Mouse (Mus musculus): ENCODE data around the gene Cilp. TPM values are rescaled to one million over a fixed set of nuclear protein-coding genes. Genes with fewer than 3 reads are reported as not detected.
"Not testable (repeated sequence)": the region's sequence is repeated elsewhere in the genome, so short reads cannot be mapped to it uniquely, and the experiment has no call there.

Cilp gene
- 0.20 and 0.48 TPM in 2 replicates for polyA plus RNA-seq (2015; fragmentation: Nextera tagmentation; extraction: Ambion mirVana)

DNA sequence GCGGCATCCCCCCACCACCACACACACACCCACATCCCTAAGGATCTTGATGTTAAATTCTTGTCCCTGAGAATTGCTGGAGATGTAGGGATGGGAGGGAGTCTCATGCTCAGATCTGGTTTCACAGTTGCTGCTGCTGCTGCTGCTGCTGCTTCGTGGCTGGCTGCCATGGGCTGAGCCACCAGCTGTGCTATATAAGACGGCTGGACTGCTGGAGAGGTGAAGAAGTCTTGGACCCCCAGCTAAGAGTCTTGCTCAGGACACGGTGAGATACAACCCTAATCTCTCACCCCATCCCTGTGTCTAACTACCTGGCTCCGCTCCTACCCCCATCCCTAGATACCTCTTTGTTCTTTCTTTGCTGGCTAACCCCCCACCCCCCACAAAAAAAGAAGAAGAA, at the start of gene Cilp:
Gene Cilp, plus strand, starts transcription at position 222 of the 400 bp plus-strand sequence.
- no peak within 1 kb of the TSS for H3K27ac ChIP-seq (replicated peaks)
- no peaks in the 10 kb centered on the region for H3K9me3 ChIP-seq
- 44% methylated on average over 5 of the region's 5 CpGs for WGBS
- peaks cover 22% of the 10 kb centered on the region for H3K4me1 ChIP-seq (replicated peaks)
- no peaks in the 10 kb centered on the region for H3K36me3 ChIP-seq
- H3K4me2 ChIP-seq, result no peak within 1 kb of the TSS
- no peaks in the 10 kb centered on the region for H3K27me3 ChIP-seq
- ATAC-seq (ENCODE audit: low FRiP score, low read depth), result no peak
- no peak within 1 kb of the TSS for H3K4me3 ChIP-seq
- no peak within 1 kb of the TSS for H3K9ac ChIP-seq

DNA sequence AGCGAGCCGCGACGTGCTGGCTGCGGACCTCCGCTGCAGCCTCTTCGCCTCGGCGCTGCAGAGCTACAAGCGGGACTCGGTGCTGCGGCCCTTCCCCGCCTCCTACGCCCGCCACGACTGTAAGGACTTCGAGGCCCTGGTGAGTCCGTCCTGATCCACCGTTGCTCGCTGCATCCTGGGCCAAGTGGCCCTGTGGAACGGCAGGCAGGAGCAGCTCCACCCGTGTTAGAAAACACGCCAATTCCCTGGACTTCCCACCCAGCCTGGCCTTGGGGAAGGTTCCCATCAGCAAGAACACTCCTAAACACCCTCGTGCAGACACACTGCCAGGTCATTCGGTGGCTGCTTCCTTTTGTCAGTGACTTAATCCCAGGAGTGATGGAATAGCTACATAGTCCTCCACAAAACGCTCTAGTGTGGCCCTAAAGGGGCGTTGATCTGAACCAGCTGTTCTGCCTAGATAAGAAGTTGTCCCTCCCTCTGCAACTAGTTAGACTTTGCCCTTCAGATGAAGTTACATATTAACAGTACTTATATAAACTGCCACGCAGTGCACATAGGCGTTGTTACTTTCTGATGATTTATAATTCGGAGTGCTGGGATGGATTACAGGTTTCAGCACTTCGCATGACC, 49.4 kb upstream of the Cilp start:
- peak overlapping the region; percentile 91 for H3K27ac ChIP-seq (replicated peaks)
- H3K36me3 ChIP-seq, result no peaks in the 10 kb centered on the region
- H3K27me3 ChIP-seq, result no peaks in the 10 kb centered on the region
- no peaks in the 10 kb centered on the region for H3K9me3 ChIP-seq
- ATAC-seq (ENCODE audit: low FRiP score, low read depth), result no peak; the same call in 1 of the 2 replicates
- peak overlapping the region; percentile 72 for H3K4me2 ChIP-seq
- peaks cover 18% of the 10 kb centered on the region for H3K4me1 ChIP-seq (replicated peaks)
- 10% methylated on average over 31 of the region's 31 CpGs for WGBS
- peak overlapping the region; percentile 64 for H3K4me3 ChIP-seq
- peak overlapping the region; percentile 78 for H3K9ac ChIP-seq

DNA sequence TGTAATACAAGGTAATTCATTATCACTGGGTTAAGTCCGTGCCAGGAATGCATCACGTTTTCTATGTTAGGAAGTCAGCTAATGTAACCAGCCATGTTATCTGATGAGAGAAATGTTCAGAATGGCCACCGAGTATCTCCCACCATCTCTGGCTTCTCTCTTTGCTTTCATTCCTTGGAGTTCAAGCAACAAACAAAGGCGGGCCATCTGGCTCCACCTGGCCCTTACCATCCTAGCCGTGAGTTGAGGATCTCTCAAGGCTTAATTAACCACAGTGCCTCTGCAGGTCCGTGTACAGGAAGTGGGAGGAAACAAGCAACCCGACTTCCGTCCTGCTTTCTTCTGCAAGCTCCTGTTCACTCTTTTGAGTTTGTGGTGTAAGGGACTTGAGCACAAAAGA, 48.0 kb upstream of the Cilp start:
- Histone ChIP-seq H3K9me3 (no peaks in the 10 kb centered on the region), H3K4me2 (no peak overlapping the region), H3K4me1 (replicated peaks) (peaks cover 18% of the 10 kb centered on the region), H3K27ac (replicated peaks) (no peak overlapping the region), H3K4me3 (no peak overlapping the region), H3K9ac (no peak overlapping the region), H3K36me3 (no peaks in the 10 kb centered on the region), H3K27me3 (no peaks in the 10 kb centered on the region)
- no peak for ATAC-seq (ENCODE audit: low FRiP score, low read depth)
- WGBS, result 74% methylated on average over 8 of the region's 8 CpGs

DNA sequence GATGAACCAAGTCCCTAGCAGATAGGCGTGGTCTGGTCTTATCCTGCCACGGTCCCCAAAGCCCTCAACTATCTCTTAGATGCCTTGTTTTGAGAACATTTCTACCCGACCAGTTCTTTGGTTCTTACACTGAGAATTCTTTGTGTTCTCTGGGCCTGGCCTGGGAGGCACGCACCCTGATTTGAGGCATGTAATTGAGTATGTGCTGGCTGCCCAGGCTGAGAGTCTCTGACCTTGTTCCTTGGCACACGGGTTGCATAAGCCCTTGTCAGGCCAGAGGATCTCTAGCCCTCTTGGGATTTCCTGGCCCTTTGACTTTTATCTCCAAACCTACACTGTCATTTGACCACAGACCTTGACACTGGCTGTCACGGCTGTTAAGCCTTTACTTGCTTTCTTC, 47.3 kb upstream of the Cilp start:
- Histone ChIP-seq H3K4me1 (replicated peaks) (peaks cover 18% of the 10 kb centered on the region), H3K9me3 (no peaks in the 10 kb centered on the region), H3K27ac (replicated peaks) (no peak overlapping the region), H3K9ac (no peak overlapping the region), H3K4me3 (no peak overlapping the region), H3K36me3 (no peaks in the 10 kb centered on the region), H3K4me2 (no peak overlapping the region), H3K27me3 (no peaks in the 10 kb centered on the region)
- 78% methylated on average over 6 of the region's 6 CpGs for WGBS
- no peak for ATAC-seq (ENCODE audit: low FRiP score, low read depth)

DNA sequence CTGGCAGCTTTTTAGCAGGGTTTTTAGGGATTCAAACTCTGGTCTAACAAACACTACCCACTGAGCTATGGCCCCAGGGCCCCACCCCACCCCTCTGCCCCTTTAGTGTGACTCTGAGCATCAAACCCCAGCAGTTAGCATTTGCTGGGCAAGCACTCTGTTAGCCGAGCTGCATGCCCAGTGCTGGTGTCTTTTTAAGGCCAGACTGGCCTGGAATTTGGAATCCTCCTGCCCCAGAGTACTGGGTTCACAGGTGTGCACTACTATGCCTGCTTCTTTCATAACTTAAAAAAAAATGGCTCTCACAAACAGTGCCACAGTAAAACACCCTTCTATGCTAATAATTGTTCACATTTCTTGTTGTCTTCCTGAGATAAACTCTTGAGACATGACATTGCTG, 46.1 kb upstream of the Cilp start:
- H3K4me3 ChIP-seq, result no peak overlapping the region
- no peaks in the 10 kb centered on the region for H3K27me3 ChIP-seq
- ATAC-seq (ENCODE audit: low FRiP score, low read depth), result no peak
- no peak overlapping the region for H3K9ac ChIP-seq
- H3K36me3 ChIP-seq, result no peaks in the 10 kb centered on the region
- WGBS, result 63% methylated on average over 1 of the region's 1 CpGs
- no peaks in the 10 kb centered on the region for H3K9me3 ChIP-seq
- H3K27ac ChIP-seq (replicated peaks), result no peak overlapping the region
- H3K4me2 ChIP-seq, result no peak overlapping the region
- H3K4me1 ChIP-seq (replicated peaks), result peaks cover 18% of the 10 kb centered on the region

DNA sequence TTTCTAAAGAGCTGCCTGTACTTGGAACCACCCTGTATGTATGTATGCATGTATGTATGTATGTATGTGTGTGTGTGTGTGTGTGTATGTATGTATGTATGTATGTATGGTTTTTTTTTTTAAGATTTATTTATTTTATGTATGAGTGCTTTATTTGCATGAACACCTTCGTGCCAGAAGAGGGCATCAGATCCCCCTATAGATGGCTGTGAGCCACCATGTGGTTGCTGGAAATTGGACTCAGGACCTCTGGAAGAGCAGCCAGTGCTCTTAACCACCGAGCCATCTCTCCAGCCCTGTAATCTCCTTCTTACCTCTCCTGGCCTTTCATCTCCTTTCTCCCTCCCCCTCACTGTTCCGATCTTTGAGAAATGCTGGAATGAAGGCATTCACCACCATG, 44.6 kb upstream of the Cilp start:
- not testable (repeated sequence) for H3K9ac ChIP-seq; H3K9me3 ChIP-seq; H3K4me3 ChIP-seq; H3K36me3 ChIP-seq; H3K27ac ChIP-seq (replicated peaks); ATAC-seq (ENCODE audit: low FRiP score, low read depth); H3K27me3 ChIP-seq; H3K4me2 ChIP-seq
- H3K4me1 ChIP-seq (replicated peaks), result peaks cover 13% of the 10 kb centered on the region
- 47% methylated on average over 3 of the region's 3 CpGs for WGBS

DNA sequence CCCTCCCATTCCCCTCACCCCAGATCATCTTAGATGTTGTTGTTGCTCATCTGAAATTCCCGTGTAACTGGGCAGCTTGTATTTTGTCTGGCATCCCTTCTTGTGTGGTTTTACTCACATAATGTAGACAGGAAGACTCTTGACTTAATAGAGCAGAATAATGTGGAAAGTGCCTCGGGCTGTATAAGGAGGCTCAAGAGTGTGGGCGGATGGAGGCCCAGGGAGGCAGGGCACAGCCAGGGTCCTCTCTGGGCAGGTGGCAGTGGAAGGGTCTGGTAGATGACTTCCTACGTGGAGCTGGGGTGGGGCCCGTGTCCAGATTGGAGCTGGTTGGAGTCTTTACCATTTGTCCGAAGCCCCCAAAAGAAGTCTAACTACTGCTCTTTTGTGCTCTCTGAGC, 41.1 kb upstream of the Cilp start:
- 89% methylated on average over 6 of the region's 6 CpGs for WGBS
- Histone ChIP-seq H3K4me1 (replicated peaks) (no peaks in the 10 kb centered on the region), H3K9me3 (no peaks in the 10 kb centered on the region), H3K36me3 (0 out of 2 replicates have a peak, but pooled peaks cover 3% of the 10 kb centered on the region), H3K27me3 (no peaks in the 10 kb centered on the region), H3K4me2 (no peak overlapping the region), H3K27ac (replicated peaks) (no peak overlapping the region), H3K9ac (no peak overlapping the region), H3K4me3 (no peak overlapping the region)
- ATAC-seq (ENCODE audit: low FRiP score, low read depth), result no peak

DNA sequence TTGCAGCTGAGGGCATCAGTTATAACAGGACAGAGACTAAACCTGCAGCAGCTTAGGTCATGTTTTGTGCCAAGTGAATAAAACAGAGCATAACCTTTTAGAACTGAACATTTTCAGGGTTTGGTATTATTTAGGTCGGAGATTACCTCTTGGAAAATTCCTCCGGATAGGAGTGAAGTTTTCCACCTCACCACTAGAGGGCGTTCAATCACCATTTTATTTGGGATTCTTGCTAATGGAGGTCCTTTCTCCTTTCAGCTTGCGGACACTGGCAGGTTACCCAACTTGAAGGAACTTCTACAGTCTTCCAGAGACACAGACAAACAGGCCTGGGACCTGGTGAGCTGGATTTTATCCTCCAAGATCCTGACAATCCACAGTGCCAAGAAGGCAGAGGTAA, 39.2 kb upstream of the Cilp start:
- H3K27me3 ChIP-seq, result no peaks in the 10 kb centered on the region
- H3K4me1 ChIP-seq (replicated peaks), result no peaks in the 10 kb centered on the region
- no peak for ATAC-seq (ENCODE audit: low FRiP score, low read depth)
- H3K27ac ChIP-seq (replicated peaks), result no peak overlapping the region
- H3K4me3 ChIP-seq, result no peak overlapping the region
- no peak overlapping the region for H3K4me2 ChIP-seq
- 40% methylated on average over 4 of the region's 4 CpGs for WGBS
- H3K36me3 ChIP-seq, result 0 out of 2 replicates have a peak, but pooled peaks cover 3% of the 10 kb centered on the region
- no peaks in the 10 kb centered on the region for H3K9me3 ChIP-seq
- H3K9ac ChIP-seq, result no peak overlapping the region

DNA sequence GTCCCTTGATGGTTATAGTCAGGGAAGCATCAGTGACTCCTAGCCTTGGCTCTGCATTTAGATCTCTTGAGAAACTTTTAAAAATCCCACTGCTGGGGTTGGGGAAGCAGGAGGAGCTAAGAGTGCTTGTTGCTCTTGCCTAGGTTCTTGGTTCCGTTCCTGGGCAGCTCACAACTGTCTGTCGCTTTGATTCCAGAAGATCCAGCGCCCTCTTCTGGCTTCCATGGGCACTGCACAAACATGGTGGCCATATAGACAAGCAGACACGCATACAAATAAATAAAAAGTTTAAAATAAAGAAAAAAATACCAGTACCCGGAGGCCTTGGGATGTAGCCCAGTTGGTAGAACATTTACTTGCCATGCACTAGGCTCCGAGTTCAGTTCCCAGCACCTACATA, 34.7 kb upstream of the Cilp start:
- H3K36me3 ChIP-seq, result peaks cover 11% of the 10 kb centered on the region; the same call in 1 of the 2 replicates
- 0 out of 2 replicates have a peak, but pooled peaks cover 4% of the 10 kb centered on the region for H3K4me1 ChIP-seq (replicated peaks)
- H3K27ac ChIP-seq (replicated peaks), result no peak overlapping the region
- no peak overlapping the region for H3K4me3 ChIP-seq
- H3K4me2 ChIP-seq, result no peak overlapping the region
- ATAC-seq (ENCODE audit: low FRiP score, low read depth), result no peak
- no peaks in the 10 kb centered on the region for H3K27me3 ChIP-seq
- no peaks in the 10 kb centered on the region for H3K9me3 ChIP-seq
- H3K9ac ChIP-seq, result no peak overlapping the region
- WGBS, result 78% methylated on average over 6 of the region's 6 CpGs

DNA sequence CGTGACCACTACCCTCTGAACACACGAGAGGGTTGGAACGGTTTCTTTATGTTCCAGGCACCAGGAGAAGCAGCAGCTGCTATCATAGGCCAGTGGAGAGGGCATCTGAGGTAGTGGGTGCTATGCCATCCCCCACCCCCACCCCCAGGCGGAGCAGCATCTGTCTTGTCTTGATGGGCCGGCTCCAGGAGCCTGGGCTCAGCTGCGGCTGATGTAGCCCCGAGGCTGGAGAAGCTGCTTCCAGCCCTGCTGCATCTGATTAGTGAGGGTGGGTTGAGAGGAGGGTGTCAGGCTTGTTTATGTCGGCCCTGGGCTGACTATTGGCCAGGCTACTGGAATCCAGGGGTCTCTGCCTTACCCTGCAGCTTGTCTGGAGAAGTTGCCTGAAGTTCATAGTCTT, 33.7 kb upstream of the Cilp start:
- Histone ChIP-seq H3K4me2 (no peak overlapping the region), H3K9me3 (no peaks in the 10 kb centered on the region), H3K27ac (replicated peaks) (no peak overlapping the region), H3K9ac (no peak overlapping the region), H3K4me3 (no peak overlapping the region), H3K27me3 (no peaks in the 10 kb centered on the region), H3K4me1 (replicated peaks) (0 out of 2 replicates have a peak, but pooled peaks cover 4% of the 10 kb centered on the region), H3K36me3 (peaks cover 10% of the 10 kb centered on the region; the same call in 1 of the 2 replicates)
- 32% methylated on average over 8 of the region's 8 CpGs for WGBS
- peak; percentile 6; the same call in 1 of the 2 replicates for ATAC-seq (ENCODE audit: low FRiP score, low read depth)

DNA sequence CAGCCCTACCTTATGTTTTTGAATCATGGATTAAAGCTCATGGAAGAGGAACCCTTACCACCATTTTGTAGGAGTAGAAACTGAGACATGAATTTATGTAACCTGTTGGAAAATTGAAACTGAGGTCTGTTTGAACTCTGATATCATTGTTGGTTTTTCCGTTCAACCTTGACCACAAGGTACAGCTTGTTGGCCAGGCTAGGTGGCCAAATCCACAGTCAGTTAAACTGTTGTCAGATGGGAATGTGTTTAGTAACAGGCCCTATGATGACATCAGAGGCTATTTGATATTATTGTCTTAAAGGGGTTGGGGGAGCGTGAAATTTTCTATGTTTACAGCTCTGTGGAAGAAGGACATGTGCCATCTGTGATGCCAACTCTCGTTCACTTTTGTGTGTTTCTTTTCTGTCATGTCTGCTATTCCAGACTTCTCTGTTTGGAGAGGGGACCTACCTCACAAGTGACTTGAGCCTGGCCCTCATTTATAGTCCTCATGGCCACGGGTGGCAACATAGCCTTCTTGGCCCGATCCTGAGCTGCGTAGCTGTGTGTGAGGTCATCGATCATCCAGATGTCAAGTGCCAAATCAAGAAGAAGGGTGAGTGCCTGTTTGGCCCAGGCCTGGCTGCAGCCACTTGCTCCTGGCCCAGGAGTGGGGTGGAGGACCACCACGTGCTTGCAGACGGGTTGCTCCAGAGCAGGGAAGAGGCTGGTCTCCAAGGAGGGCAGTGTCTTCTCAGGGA, 31.6 kb upstream of the Cilp start:
- Histone ChIP-seq H3K36me3 (peaks cover 8% of the 10 kb centered on the region; the same call in 1 of the 2 replicates), H3K27me3 (no peaks in the 10 kb centered on the region), H3K27ac (replicated peaks) (no peak overlapping the region), H3K4me3 (no peak overlapping the region), H3K4me1 (replicated peaks) (0 out of 2 replicates have a peak, but pooled peaks cover 8% of the 10 kb centered on the region), H3K4me2 (no peak overlapping the region), H3K9me3 (no peaks in the 10 kb centered on the region), H3K9ac (no peak overlapping the region)
- WGBS, result 90% methylated on average over 9 of the region's 9 CpGs
- ATAC-seq (ENCODE audit: low FRiP score, low read depth), result no peak

DNA sequence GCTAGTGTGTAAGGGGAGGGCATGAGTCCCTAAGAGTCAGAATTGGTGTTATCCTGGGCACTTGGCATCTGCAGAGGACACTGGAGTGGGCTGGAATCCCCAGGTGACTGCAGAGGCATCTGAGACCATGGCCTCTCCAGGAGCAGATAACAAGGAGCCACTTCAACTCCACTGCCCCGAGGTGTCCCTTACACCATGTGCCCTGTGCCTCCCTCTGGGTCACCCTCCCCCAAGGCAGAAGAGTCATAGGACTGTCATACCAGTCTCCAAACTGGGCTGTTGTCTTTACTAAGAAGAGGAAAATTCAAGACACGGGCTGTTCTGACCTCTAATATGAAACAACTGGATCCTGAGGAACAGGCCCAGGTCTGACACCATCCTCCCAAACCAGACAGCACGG, 30.2 kb upstream of the Cilp start:
- no peak overlapping the region for H3K27ac ChIP-seq (replicated peaks)
- H3K27me3 ChIP-seq, result no peaks in the 10 kb centered on the region
- H3K9me3 ChIP-seq, result no peaks in the 10 kb centered on the region
- H3K4me3 ChIP-seq, result no peak overlapping the region
- 0 out of 2 replicates have a peak, but pooled peaks cover 9% of the 10 kb centered on the region for H3K4me1 ChIP-seq (replicated peaks)
- no peak overlapping the region for H3K9ac ChIP-seq
- 88% methylated on average over 3 of the region's 3 CpGs for WGBS
- H3K4me2 ChIP-seq, result no peak overlapping the region
- ATAC-seq (ENCODE audit: low FRiP score, low read depth), result no peak
- H3K36me3 ChIP-seq, result peaks cover 8% of the 10 kb centered on the region; the same call in 1 of the 2 replicates
